Mouse (Mus musculus): Measurements from ENCODE around the gene Lifr.

- TF ChIP-seq CTCF (conservative IDR thresholded peaks at IDR 0.05; ENCODE audit: low read length): no peak
- no peak for TF ChIP-seq POU5F1 (IDR thresholded peaks at IDR 0.05; ENCODE audit: borderline replicate concordance, low read length)
- no peak for TF ChIP-seq NANOG (IDR thresholded peaks at IDR 0.05; ENCODE audit: borderline replicate concordance, low read length)
Measured at GRCm38 (mm10) chr15:7206110-7206509, 115.7 kb downstream of the Lifr start.
